Mouse (Mus musculus) midbrain, embryonic 10.5 days (tissue): ENCODE results near the gene Ccm2. TPM values are rescaled to one million over a fixed set of nuclear protein-coding genes. Genes with fewer than 3 reads are reported as not detected.

Source experiments
- DNase-seq: peaks from one replicate; pipeline ENCODE4 v3.0.0-alpha.2; 2017; ENCODE audit warnings: low spot score
- H3K27ac ChIP-seq: fragments of 300-500 bp; sonication (generic); replicated peaks from 2 replicates; pipeline ENCODE4 v1.5.1; 2016; ENCODE audit warnings: mild to moderate bottlenecking
- H3K27me3 ChIP-seq: fragments of 300-500 bp; sonication (generic); 2 replicates; pipeline ENCODE4 v1.6.1; 2016; ENCODE audit warnings: low read depth, mild to moderate bottlenecking; ENCODE audit not compliant: poor library complexity, severe bottlenecking
- H3K36me3 ChIP-seq: fragments of 300-500 bp; sonication (generic); 2 replicates; pipeline ENCODE4 v1.6.1; 2016; ENCODE audit warnings: mild to moderate bottlenecking, moderate library complexity
- H3K4me1 ChIP-seq: fragments of 300-500 bp; sonication (generic); 2 replicates; pipeline ENCODE4 v1.6.1; 2016
- H3K4me3 ChIP-seq: fragments of 300-500 bp; sonication (generic); 2 replicates; pipeline ENCODE4 v1.5.1; 2016; ENCODE audit warnings: mild to moderate bottlenecking, moderate library complexity
- H3K9me3 ChIP-seq: fragments of 300-500 bp; sonication (generic); replicated peaks from 2 replicates; pipeline ENCODE4 v1.6.1; 2016; ENCODE audit warnings: mild to moderate bottlenecking
- WGBS: fragments of 180-500 bp; shearing (Covaris S2); methylation state at CpG from one replicate; pipeline ENCODE4 v1.1.7; 2016; 5-methylcytosine and 5-hydroxymethylcytosine counted together
- polyA plus RNA-seq: library from polyadenylated mRNA; unstranded; fragments of >200 nt; fragmentation: Nextera tagmentation; extraction: Ambion mirVana; gene quantifications from 2 replicates; pipeline ENCODE4 v1.2.1, GENCODE M21; 2016

Ccm2 gene
- polyA plus RNA-seq, 1 experiment from 2014 or later: 106 TPM

- H3K4me1 ChIP-seq: peaks cover 19% of the 10 kb centered on the region
- H3K27me3 ChIP-seq: no peaks in the 10 kb centered on the region
- H3K36me3 ChIP-seq: peaks cover 35% of the 10 kb centered on the region
- H3K9me3 ChIP-seq: no peaks in the 10 kb centered on the region
- peak overlapping the region; percentile 85 for H3K4me3 ChIP-seq
- peak overlapping the region; percentile 99 for H3K27ac ChIP-seq
- DNase-seq: peak; percentile 76
- under 1% methylated on average over 41 of the region's 41 CpGs for WGBS
Measured at GRCm38 (mm10) chr11:6547037-6547680, 472 bp downstream of the Ccm2 start.

GRCm38 (mm10) chr11:6547696-6548325 lies 1.1 kb downstream of the Ccm2 start:
- H3K27ac ChIP-seq: peak overlapping the region; percentile 99
- no peaks in the 10 kb centered on the region for H3K27me3 ChIP-seq
- no peaks in the 10 kb centered on the region for H3K9me3 ChIP-seq
- peaks cover 19% of the 10 kb centered on the region for H3K4me1 ChIP-seq
- DNase-seq: no peak
- WGBS: 53% methylated on average over 6 of the region's 6 CpGs
- H3K4me3 ChIP-seq: peak overlapping the region; percentile 85
- H3K36me3 ChIP-seq: peaks cover 42% of the 10 kb centered on the region

- H3K4me3 ChIP-seq: no peak overlapping the region
- 93% methylated on average over 2 of the region's 2 CpGs for WGBS
- H3K27me3 ChIP-seq: no peaks in the 10 kb centered on the region
- H3K4me1 ChIP-seq: peaks cover 27% of the 10 kb centered on the region
- no peak for DNase-seq
- peaks cover 49% of the 10 kb centered on the region for H3K36me3 ChIP-seq
- no peaks in the 10 kb centered on the region for H3K9me3 ChIP-seq
- no peak overlapping the region for H3K27ac ChIP-seq
Measured at GRCm38 (mm10) chr11:6549770-6550169, 3.1 kb downstream of the Ccm2 start.

- Histone ChIP-seq H3K4me1 (peaks cover 32% of the 10 kb centered on the region), H3K27me3 (no peaks in the 10 kb centered on the region), H3K27ac (no peak overlapping the region), H3K4me3 (no peak overlapping the region), H3K36me3 (peaks cover 49% of the 10 kb centered on the region), H3K9me3 (no peaks in the 10 kb centered on the region)
- DNase-seq: no peak
- WGBS: 87% methylated on average over 3 of the region's 3 CpGs
Measured at GRCm38 (mm10) chr11:6550201-6550600, 3.5 kb downstream of the Ccm2 start.

DNA sequence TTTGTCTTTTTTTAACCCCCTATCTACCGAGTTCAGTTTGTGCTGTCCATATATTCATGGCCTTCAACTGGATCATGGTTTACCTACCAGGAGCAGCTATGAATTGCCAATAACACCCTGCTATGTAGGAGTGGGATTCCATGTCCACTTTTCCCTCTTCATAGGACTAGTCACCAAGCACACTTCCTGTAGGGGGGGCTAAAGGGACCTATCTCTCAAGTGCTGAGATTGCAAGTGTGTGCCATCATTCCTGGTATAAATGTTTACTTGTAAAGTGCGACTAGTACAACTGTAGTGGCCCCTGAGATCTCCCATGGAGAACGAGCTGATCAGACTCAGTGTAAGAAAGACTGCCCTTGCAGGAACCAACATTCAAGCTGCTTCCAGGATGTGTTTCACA lies 11.5 kb downstream of the Ccm2 start:
- H3K9me3 ChIP-seq: no peaks in the 10 kb centered on the region
- 92% methylated on average over 3 of the region's 3 CpGs for WGBS
- H3K4me1 ChIP-seq: peaks cover 22% of the 10 kb centered on the region
- H3K4me3 ChIP-seq: no peak overlapping the region
- DNase-seq: no peak
- peaks cover 37% of the 10 kb centered on the region for H3K36me3 ChIP-seq
- no peaks in the 10 kb centered on the region for H3K27me3 ChIP-seq
- H3K27ac ChIP-seq: no peak overlapping the region

GRCm38 (mm10) chr11:6559996-6560395 lies 13.3 kb downstream of the Ccm2 start:
- Histone ChIP-seq H3K36me3 (peaks cover 46% of the 10 kb centered on the region), H3K27me3 (no peaks in the 10 kb centered on the region), H3K4me1 (peaks cover 11% of the 10 kb centered on the region), H3K9me3 (no peaks in the 10 kb centered on the region), H3K4me3 (no peak overlapping the region), H3K27ac (no peak overlapping the region)
- 98% methylated on average over 2 of the region's 2 CpGs for WGBS
- no peak for DNase-seq

DNA sequence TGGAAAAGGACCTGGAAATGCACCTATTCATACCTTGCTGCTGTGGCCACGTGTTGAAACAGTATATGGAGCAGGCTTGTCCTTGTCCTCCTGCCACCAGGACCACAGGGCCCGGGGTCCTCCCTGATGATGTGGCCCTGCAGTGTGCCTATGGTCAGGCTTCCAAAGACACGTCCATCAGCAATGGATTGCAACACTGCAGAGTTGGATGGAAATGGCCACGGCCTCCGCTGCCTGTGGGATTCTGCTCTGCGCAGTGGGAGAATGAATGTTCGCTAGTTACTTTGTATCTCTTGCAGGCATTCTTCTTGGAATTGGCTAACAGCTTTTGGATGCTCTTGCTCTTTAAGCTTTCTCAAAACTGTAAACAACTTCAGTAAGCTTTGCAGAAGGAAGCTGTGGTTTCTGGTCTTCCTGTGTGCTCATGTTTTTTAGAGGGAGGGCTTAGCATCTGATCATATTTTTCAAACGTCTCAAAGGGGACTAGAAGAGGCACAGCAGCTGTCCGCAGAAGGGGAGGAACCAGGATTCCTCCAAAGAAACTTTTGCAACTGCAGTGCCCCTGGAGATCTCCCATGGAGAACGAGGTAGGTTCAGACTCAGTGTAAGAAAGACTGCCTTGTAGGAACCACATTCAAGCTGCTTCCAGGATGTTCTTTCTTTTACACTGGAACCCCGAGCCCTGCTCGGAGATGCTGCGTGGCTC lies 14.1 kb downstream of the Ccm2 start:
- WGBS: 90% methylated on average over 13 of the region's 13 CpGs
- no peak for DNase-seq
- Histone ChIP-seq H3K36me3 (peaks cover 51% of the 10 kb centered on the region), H3K4me1 (peaks cover 3% of the 10 kb centered on the region), H3K4me3 (no peak overlapping the region), H3K9me3 (no peaks in the 10 kb centered on the region), H3K27ac (no peak overlapping the region), H3K27me3 (no peaks in the 10 kb centered on the region)

DNA sequence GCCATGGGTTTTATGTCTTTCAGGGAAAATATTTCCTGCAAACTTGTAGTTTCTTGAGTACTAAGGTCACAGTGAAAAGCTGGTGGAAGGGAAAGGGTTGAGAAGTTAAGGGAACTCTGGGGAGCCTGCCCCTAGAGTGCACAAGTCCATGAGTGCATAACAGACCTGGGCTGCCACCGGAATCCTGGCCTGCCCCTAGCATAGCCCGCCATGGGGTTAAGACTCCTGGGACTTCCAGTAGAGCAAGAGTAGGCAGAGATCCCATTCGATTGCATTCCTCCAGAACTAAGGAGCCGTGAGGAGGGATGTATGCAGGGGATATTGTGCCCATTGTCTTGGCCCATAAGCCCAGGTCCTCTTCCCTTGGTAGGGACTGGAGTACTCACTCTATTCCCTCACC lies 14.8 kb downstream of the Ccm2 start:
- H3K27ac ChIP-seq: no peak overlapping the region
- peaks cover 50% of the 10 kb centered on the region for H3K36me3 ChIP-seq
- no peaks in the 10 kb centered on the region for H3K9me3 ChIP-seq
- H3K4me1 ChIP-seq: no peaks in the 10 kb centered on the region; the same call in 1 of the 2 replicates
- 96% methylated on average over 4 of the region's 4 CpGs for WGBS
- no peaks in the 10 kb centered on the region for H3K27me3 ChIP-seq
- no peak for DNase-seq
- no peak overlapping the region for H3K4me3 ChIP-seq

- 92% methylated on average over 6 of the region's 6 CpGs for WGBS
- no peak overlapping the region for H3K4me3 ChIP-seq
- H3K36me3 ChIP-seq: peaks cover 41% of the 10 kb centered on the region
- H3K27ac ChIP-seq: no peak overlapping the region
- H3K27me3 ChIP-seq: no peaks in the 10 kb centered on the region
- DNase-seq: no peak
- no peaks in the 10 kb centered on the region for H3K9me3 ChIP-seq
- no peaks in the 10 kb centered on the region; the same call in 1 of the 2 replicates for H3K4me1 ChIP-seq
Measured at GRCm38 (mm10) chr11:6562359-6562758, 15.7 kb downstream of the Ccm2 start.

GRCm38 (mm10) chr11:6563201-6563600 lies 16.5 kb downstream of the Ccm2 start:
- Histone ChIP-seq H3K4me1 (no peaks in the 10 kb centered on the region; the same call in 1 of the 2 replicates), H3K27ac (no peak overlapping the region), H3K9me3 (no peaks in the 10 kb centered on the region), H3K36me3 (peaks cover 40% of the 10 kb centered on the region), H3K4me3 (no peak overlapping the region), H3K27me3 (no peaks in the 10 kb centered on the region)
- DNase-seq: no peak
- WGBS: 97% methylated on average over 4 of the region's 4 CpGs

- Histone ChIP-seq H3K4me3 (no peak overlapping the region), H3K36me3 (peaks cover 55% of the 10 kb centered on the region), H3K27me3 (no peaks in the 10 kb centered on the region), H3K4me1 (peaks cover 9% of the 10 kb centered on the region), H3K9me3 (no peaks in the 10 kb centered on the region), H3K27ac (no peak overlapping the region)
- 92% methylated on average over 4 of the region's 4 CpGs for WGBS
- DNase-seq: no peak
Measured at GRCm38 (mm10) chr11:6566496-6566895, 19.8 kb downstream of the Ccm2 start.

DNA sequence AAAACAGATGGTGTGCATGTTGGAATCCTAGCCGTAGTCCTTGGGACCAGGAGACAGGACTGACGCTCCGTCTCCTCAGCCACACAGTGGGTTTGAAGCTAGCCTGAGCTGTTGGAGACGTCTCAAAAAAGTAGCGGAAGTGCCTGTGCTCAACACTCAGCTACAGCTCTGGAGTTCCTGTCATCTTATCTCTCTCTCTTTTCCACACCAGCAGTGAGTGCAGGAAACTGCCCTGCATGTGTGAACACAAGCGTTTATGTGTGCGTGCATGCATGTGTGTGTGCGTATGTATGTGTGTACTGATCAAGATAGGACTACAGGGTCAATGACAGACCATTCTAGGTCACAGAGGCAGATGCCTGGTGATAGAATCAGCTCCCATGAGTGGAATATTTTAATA lies 21.3 kb downstream of the Ccm2 start:
- Histone ChIP-seq H3K27ac (no peak overlapping the region), H3K27me3 (no peaks in the 10 kb centered on the region), H3K9me3 (no peaks in the 10 kb centered on the region), H3K36me3 (peaks cover 59% of the 10 kb centered on the region), H3K4me3 (no peak overlapping the region), H3K4me1 (peaks cover 9% of the 10 kb centered on the region)
- DNase-seq: no peak
- 92% methylated on average over 8 of the region's 8 CpGs for WGBS
